Mouse (Mus musculus): ENCODE data around the gene Gm3182. TPM values are rescaled to one million over a fixed set of nuclear protein-coding genes. Genes with fewer than 3 reads are reported as not detected.
"Not testable (repeated sequence)": the region's sequence is repeated elsewhere in the genome, so short reads cannot be mapped to it uniquely, and the experiment has no call there.

The Gm3182 gene
- total RNA-seq (2015) (not detected in 2 replicates), total RNA-seq (2017) (not detected in 2 replicates)

DNA sequence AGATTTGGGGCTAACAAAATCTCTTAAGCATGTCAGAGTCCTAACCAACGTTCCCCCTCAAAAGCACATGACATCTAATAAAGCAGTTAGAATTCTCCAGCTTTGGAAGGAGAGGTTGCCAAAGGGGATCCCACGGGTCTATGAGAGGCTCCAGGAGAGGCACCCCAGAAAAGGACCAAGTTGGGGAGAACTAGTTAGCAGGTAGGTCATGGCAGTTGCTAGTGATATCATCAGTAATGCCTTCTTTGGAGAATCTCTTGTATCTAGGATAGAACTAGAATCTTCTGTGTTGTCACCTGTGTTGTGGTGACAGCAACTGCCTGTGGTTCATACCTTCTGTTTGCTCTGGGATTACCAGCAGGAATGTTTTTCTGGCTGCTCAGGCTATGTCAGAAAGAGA, at the start of gene Gm3182:
Gene Gm3182, plus strand, starts transcription at position 301 of the 400 bp plus-strand sequence.
- not testable (repeated sequence) for ATAC-seq (replicated peaks; ENCODE audit: poor library complexity)

DNA sequence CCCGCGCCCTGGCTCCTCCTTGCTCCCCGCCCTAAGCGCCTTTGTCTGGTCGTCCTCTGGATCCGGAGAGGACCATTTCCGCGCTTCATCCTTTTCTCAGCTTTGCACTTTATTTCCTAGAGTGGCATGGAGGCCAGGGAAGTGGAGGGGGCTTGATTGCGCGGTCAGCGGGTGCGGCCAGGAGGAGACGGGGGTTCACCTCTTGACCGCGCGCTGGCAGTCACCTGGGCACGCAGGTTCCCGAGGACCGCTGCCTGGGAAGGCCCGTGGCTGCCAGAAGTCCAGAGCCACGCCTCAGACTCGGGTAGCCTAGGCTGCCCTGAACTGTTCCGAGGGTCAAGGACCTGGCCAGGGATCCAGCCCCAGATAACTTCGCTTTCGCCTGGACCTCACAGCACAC, 17.9 kb downstream of the Gm3182 start:
- ATAC-seq (replicated peaks; ENCODE audit: poor library complexity): not testable (repeated sequence)

Other genes starting within 250 kb of the Gm3182 start
- not detected in 2 replicates for gene Gm3138, start 232.1 kb upstream of the Gm3182 start, total RNA-seq (2015)
- not detected in 2 replicates for gene Gm3138, start 232.1 kb upstream of the Gm3182 start, total RNA-seq (2017)
- gene Gm3149, start 164.5 kb upstream of the Gm3182 start, total RNA-seq (2015): not detected in 2 replicates
- not detected in 2 replicates for gene Gm3149, start 164.5 kb upstream of the Gm3182 start, total RNA-seq (2017)
- gene 2610042L04Rik, start 147.0 kb upstream of the Gm3182 start, total RNA-seq (2015): not detected in 2 replicates
- not detected in 2 replicates for gene 2610042L04Rik, start 147.0 kb upstream of the Gm3182 start, total RNA-seq (2017)
- gene Gm3159, start 84.2 kb upstream of the Gm3182 start, total RNA-seq (2015): not detected in 2 replicates
- not detected in 2 replicates for gene Gm3159, start 84.2 kb upstream of the Gm3182 start, total RNA-seq (2017)
- gene Gm3164, start 66.3 kb upstream of the Gm3182 start, total RNA-seq (2015): not detected in 2 replicates
- gene Gm3164, start 66.3 kb upstream of the Gm3182 start, total RNA-seq (2017): not detected in 2 replicates
- gene Gm3173, start 50.8 kb upstream of the Gm3182 start, total RNA-seq (2015): 0.72 TPM in 1 of 2 replicates, not detected in the other
- gene Gm3173, start 50.8 kb upstream of the Gm3182 start, total RNA-seq (2017): not detected in 2 replicates
- gene Gm3047, start 73.7 kb downstream of the Gm3182 start, total RNA-seq (2015): not detected in 2 replicates
- not detected in 2 replicates for gene Gm3047, start 73.7 kb downstream of the Gm3182 start, total RNA-seq (2017)
- gene Gm8159, start 150.6 kb downstream of the Gm3182 start, total RNA-seq (2015): not detected in 2 replicates
- not detected in 2 replicates for gene Gm8159, start 150.6 kb downstream of the Gm3182 start, total RNA-seq (2017)
- gene Gm3239, start 182.4 kb downstream of the Gm3182 start, total RNA-seq (2015): not detected in 2 replicates
- gene Gm3239, start 182.4 kb downstream of the Gm3182 start, total RNA-seq (2017): not detected in 2 replicates
- gene Gm7876, start 227.5 kb downstream of the Gm3182 start, total RNA-seq (2015): not detected in 2 replicates
- not detected in 2 replicates for gene Gm7876, start 227.5 kb downstream of the Gm3182 start, total RNA-seq (2017)
- gene Gm3252, start 245.0 kb downstream of the Gm3182 start, total RNA-seq (2015): not detected in 2 replicates
- not detected in 2 replicates for gene Gm3252, start 245.0 kb downstream of the Gm3182 start, total RNA-seq (2017)